Mouse (Mus musculus) retina, embryonic 14.5 days (tissue): ENCODE results near the gene Pknox2.

ENCODE experiments used
- DNase-seq: peaks from one replicate; pipeline ENCODE4 v3.0.0-alpha.2; 2015; ENCODE audit warnings: low spot score

Pknox2 gene

GRCm38 (mm10) chr9:37101059-37101940, 45.9 kb downstream of the Pknox2 start:
- no peak for DNase-seq

GRCm38 (mm10) chr9:37099595-37099994, 47.6 kb downstream of the Pknox2 start:
- no peak for DNase-seq

DNA sequence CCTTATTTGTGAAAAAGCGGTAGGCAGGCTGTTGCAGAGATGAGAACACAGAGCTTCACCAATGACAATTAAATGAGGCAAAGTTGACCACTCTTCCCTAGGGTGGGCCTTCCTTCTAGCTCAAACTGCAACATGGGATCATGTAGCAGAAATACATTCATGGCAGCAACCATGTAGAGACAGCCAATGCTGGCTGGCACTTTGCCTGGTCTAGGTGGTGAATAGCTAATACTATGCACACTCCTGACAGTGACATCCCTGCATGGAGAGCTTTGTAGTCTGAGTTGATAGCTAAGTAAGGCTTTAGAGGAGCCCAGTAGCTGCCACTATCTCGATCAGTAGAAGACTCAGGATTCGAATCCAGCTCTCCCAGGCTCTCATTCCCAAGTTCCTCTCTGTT, 48.6 kb downstream of the Pknox2 start:
- DNase-seq: no peak

GRCm38 (mm10) chr9:37094230-37094990, 52.8 kb downstream of the Pknox2 start:
- peak; percentile 35 for DNase-seq

DNA sequence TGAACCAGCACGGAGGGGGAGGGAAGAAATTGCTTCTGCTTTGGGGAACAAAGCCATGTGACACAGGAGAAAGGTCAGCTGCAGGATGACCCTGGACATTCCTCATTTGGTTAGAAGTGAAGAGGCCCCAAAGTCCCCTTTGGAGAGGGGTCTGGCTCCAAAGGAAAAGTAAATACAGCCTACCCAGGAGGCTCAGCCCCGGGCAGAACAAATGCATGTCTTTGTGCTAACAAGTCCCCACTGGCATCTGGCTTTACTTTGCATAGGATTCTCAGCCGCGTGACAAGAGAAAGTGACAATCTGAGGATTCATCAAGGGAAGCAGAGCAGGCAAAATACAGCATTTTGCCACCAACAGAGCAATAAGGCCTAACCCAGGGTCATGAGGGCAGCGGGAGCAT, 54.1 kb downstream of the Pknox2 start:
- DNase-seq: peak; percentile 61

DNA sequence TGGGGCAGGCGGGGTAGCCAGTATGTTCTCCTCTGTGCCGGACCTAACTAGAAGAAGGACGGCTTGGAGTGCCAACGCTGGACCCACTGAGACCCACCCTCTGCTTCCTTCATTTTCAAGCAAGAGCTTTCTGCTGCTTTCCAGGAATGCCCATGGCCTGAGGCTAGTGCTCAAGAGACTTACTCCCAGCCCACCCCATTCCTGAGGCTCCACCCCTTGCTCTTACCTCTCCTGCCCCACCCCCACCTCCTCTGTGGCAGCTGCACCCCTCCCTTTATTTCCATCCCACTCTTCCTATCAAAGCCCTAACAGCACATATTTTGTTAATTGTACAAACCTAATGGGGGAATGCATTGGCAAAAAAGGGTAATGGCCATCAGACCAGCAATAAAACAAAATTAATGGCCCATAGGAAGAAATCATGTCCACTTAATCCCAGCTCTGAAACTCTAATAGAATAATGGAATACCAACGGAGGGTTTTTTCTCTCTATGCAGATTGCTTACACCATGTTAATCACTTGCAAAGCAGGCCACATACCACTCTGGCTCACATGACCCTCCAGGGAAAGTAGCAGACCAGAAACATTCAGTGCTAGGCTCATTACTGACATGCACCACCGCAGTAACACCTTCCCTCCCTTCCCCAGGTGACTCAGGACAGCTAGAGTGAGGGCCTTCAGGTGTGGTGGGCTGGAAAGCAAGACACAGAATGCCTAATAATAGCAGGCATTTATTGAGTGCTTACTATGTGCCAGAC, 57.1 kb downstream of the Pknox2 start:
- DNase-seq: peak; percentile 38

- no peak for DNase-seq
Measured at GRCm38 (mm10) chr9:37085370-37085769, 61.8 kb downstream of the Pknox2 start.

DNA sequence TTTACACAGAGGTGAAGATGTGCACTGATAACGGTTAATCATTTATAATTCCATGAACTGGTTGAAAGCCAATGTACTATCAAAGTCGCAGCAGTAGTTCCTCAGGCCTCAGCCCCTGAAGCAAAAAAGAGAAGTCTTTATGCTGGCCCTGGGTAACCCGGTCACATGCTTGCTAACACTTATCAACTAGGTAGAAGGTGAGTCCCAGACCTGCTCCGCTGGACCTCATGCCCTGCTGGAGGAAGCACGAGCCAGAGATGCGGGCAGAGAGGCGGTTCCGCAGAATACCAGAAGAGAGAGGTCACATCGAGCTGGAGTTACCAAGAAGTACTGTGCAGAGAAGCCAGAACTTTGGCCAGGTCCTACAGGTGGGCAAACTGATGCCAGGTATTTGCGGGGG, 65.0 kb downstream of the Pknox2 start:
- DNase-seq: no peak

DNA sequence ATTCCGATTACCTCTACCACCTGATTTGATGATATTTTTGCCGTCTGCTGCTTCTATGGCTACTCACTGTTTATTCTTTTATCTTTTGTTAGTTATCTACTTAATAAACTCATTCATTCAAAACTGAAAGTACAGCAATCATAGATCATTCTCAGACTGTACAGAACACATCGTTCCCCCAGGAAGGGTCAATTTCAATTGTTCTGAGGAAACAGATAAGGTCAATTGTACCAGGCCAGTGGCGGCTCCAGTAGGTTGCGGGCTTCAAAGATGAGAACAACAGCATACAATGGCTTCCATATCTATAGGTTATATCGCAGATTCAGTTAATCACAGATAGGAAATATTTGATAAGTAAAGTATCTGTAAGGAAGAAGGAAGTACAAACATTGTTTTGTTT, 66.9 kb downstream of the Pknox2 start:
- no peak for DNase-seq

DNA sequence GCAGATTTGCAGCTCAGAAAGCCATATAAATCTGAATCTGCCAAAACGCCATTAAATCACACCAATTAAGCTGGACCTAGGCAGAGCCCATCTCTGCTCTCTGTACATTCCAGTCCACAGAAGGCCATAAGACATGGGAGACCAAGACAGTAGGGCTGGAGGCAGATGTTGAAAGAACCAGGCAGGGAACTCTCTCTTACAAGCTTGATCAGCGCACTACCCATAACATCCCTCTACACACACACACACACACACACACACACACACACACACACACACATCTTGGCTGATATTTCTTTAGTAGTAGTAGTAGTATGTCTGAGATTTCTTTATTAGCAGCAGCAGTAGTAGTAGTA, 70.2 kb downstream of the Pknox2 start:
- no peak for DNase-seq

GRCm38 (mm10) chr9:37076386-37077062, 70.7 kb downstream of the Pknox2 start:
- DNase-seq: no peak

DNA sequence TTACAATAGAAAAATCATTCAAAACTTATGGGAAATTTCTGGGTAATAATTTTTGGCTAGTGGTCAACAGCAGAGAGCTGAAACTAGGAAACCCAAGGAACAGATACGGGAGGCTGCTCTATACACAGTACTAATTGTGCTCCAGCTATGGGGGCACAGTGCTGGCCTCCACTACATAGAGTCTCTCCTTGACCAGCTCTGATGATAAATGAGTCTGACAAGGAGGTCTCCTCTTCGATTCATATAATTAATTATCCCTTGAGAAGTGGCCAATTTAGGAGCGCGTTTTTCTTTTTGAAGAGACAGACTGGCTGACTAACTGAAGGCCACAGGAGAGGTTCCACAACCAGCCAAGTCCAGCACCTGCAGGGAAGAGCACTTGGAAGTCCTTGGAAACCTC, 71.3 kb downstream of the Pknox2 start:
- DNase-seq: peak; percentile 83

DNA sequence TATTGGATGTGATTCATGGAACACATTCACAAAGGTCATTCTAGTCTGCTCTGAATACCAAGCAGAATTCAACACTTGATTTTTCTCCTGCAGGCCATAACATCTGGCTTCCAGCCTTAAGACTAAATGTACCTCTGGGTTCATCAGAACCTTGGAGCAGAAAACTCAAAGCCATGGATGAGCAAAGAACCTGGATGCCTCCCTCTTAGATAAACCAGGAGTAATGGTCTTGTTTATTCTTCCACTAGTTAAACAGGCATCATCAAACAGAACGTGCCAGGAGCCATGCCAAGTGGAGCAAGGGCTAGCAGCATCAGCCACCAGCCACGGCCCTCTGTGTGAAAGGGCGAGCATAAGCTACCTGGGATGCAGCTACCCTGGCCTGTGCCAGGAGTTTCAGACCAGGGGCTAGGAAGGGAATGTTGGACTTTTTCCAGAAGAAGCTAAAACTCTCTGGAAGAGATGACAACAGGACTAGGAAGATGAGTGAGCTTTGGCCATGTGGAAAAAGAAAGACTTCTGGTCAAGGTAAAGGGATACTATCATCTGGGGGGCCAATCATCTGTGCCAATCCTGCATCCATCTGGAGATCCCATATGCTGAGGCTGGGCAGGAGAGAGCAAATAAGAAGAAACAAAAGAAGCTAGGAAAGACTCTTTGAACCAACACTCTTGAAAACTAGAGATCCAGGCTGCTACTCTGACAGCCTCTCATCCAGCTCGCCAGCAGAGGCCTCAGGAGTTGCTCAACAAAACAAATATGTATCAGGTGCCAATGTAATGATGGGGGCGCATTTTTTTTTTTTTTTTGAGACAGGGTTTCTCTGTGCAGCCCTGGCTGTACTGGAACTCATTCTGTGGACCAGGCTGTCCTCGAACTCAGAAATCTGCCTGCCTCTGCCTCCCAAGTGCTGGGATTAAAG, 77.6 kb downstream of the Pknox2 start:
- no peak for DNase-seq

- DNase-seq: no peak
Measured at GRCm38 (mm10) chr9:37067473-37067830, 79.8 kb downstream of the Pknox2 start.

DNA sequence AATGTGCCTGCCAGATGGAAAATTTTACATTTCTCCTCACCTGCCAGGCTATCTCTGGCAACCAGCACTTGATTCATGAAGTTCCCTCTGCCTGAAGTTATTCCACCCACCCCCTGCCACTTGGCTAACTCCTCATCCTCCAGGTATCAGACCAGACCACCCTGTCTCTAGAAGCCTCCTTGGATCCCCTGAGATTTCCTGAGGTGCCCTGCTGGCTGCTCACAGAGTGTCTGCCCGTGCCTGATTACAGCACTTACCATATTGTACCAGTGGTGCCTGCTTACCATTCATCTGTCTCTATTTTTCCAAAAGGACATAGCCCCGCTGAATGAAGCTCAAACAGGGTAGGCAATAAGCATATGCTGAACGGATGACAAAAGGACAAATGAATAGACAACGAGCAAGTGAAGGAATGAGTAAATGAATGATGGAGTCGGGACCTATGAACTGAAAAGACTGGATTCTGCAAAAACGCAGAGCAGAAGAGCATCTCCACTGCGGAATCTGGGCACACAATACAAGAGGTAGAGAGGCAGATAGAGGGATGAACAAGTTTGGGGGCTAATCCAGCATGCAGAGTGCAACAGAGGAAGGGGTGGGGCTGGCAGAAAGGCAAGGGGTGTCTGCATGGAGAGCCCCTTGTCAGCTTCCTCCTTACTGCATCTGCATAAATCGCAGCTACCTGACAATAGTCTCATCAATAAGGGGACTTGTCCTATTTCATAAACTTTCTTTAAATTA, 80.3 kb downstream of the Pknox2 start:
- DNase-seq: no peak

DNA sequence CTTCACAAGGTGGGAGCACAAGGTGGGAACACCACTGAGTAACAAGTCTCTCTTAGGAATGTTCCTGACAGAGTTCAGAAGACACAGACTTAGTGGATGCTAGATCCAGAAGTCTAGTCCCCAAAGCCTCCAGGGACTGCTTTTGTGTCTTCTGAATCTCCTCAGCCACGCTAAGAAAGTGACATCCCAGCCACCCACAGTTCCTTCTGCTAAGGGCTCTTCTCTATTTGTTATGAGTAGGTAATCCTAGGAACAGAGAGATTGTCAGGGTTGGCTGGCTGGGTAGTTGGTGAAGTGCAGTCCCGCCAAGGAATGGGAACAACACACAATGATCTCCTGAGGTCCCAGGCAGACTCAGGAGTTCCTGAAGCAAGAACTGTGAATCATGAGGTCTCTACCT, 85.6 kb downstream of the Pknox2 start:
- no peak for DNase-seq

DNA sequence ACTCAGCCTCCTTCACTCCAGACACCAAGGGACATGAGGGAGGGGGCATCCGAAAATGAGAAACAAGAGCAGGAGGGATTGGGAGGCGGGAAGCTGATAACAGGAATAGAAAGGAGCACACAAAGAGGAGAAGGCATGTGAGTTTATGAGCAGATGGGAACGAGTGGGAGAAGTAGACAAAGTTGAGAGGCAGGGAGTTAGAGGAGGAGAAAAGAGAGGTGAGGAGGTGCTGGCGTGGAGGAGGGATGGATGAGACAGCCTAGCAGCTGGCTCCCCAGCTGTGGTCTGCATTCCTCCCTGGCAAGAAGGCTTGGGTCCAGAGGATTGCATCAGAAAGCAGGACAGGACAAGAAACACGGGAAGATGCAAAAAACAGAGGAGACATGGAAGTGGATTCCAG, 92.5 kb downstream of the Pknox2 start:
- no peak for DNase-seq

- DNase-seq: peak; percentile 86
Measured at GRCm38 (mm10) chr9:37053601-37054512, 93.3 kb downstream of the Pknox2 start.

DNA sequence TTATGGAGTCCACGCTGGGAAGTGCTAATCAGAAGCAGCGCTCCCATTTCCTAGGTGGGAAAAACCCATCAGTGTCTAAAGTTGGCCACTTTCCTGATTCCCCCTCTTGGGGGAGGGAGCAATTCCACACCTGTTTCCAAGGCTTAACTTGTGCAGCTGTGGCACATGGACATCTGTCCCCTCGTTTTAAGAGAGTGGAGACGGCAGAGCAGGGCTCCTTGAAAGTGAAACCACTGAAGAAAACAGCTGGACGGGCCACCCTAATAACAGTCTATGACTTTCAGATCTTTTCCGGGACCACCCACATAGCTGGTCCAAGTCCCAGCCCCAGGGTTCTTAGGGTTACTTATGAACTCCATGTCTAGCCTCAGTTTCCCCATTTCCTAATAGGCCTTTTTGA, 94.2 kb downstream of the Pknox2 start:
- no peak for DNase-seq
